Mouse (Mus musculus): ENCODE measurements around the gene Tmem234.

Tmem234 gene

GRCm38 (mm10) chr4:129672878-129673449, 72.5 kb downstream of the Tmem234 start:
- no peak for DNase-seq
